Mouse (Mus musculus): ENCODE results near the gene Tfap2a. TPM values are rescaled to one million over a fixed set of nuclear protein-coding genes. Genes with fewer than 3 reads are reported as not detected.

Gene Tfap2a
- polyA plus RNA-seq, 1 experiment from 2014 or later = 13.4 TPM

GRCm38 (mm10) chr13:40741841-40742550 lies 3.8 kb upstream of the Tfap2a start:
- Histone ChIP-seq H3K9me3 (replicated peaks) (no peaks in the 10 kb centered on the region), H3K4me1 (peaks cover 29% of the 10 kb centered on the region), H3K4me2 (replicated peaks) (no peak overlapping the region), H3K27ac (replicated peaks) (no peak overlapping the region), H3K9ac (no peak overlapping the region), H3K4me3 (replicated peaks) (no peak overlapping the region), H3K27me3 (peaks cover 79% of the 10 kb centered on the region), H3K36me3 (no peaks in the 10 kb centered on the region)
- 9% methylated on average over 25 of the region's 25 CpGs for WGBS
- no peak for ATAC-seq (ENCODE audit: insufficient number of reproducible peaks, low FRiP score, low TSS enrichment, low read depth)

GRCm38 (mm10) chr13:40741436-40741835 lies 3.3 kb upstream of the Tfap2a start:
- no peaks in the 10 kb centered on the region for H3K36me3 ChIP-seq
- ATAC-seq (ENCODE audit: insufficient number of reproducible peaks, low FRiP score, low TSS enrichment, low read depth) = no peak
- 3% methylated on average over 7 of the region's 7 CpGs for WGBS
- H3K27me3 ChIP-seq = peaks cover 85% of the 10 kb centered on the region
- H3K9ac ChIP-seq = no peak overlapping the region
- H3K4me2 ChIP-seq (replicated peaks) = 0 out of 2 replicates have a peak overlapping the region, but pooled peaks have one; percentile 3
- no peak overlapping the region for H3K27ac ChIP-seq (replicated peaks)
- no peaks in the 10 kb centered on the region for H3K9me3 ChIP-seq (replicated peaks)
- peaks cover 29% of the 10 kb centered on the region for H3K4me1 ChIP-seq
- H3K4me3 ChIP-seq (replicated peaks) = peak overlapping the region; percentile 5; the same call in 1 of the 2 replicates

- peak; percentile 29; the same call in 1 of the 2 replicates for ATAC-seq (ENCODE audit: insufficient number of reproducible peaks, low FRiP score, low TSS enrichment, low read depth)
Measured at GRCm38 (mm10) chr13:40740727-40741360, 2.7 kb upstream of the Tfap2a start.

GRCm38 (mm10) chr13:40739901-40740300 lies 1.7 kb upstream of the Tfap2a start:
- Histone ChIP-seq H3K4me3 (replicated peaks) (peak overlapping the region; percentile 8; the same call in 1 of the 2 replicates), H3K27me3 (peaks cover 92% of the 10 kb centered on the region), H3K4me1 (peaks cover 35% of the 10 kb centered on the region), H3K4me2 (replicated peaks) (0 out of 2 replicates have a peak overlapping the region, but pooled peaks have one; percentile 6), H3K9me3 (replicated peaks) (no peaks in the 10 kb centered on the region), H3K9ac (no peak overlapping the region), H3K36me3 (no peaks in the 10 kb centered on the region), H3K27ac (replicated peaks) (peak overlapping the region; percentile 36; the same call in 1 of the 2 replicates)
- ATAC-seq (ENCODE audit: insufficient number of reproducible peaks, low FRiP score, low TSS enrichment, low read depth) = no peak
- 7% methylated on average over 10 of the region's 10 CpGs for WGBS

More at GRCm38 (mm10) chr13:40740727-40741360, 2.7 kb upstream of the Tfap2a start:
- Histone ChIP-seq H3K9ac (no peak overlapping the region), H3K4me2 (replicated peaks) (0 out of 2 replicates have a peak overlapping the region, but pooled peaks have one; percentile 3), H3K4me3 (replicated peaks) (peak overlapping the region; percentile 5; the same call in 1 of the 2 replicates), H3K4me1 (peaks cover 32% of the 10 kb centered on the region), H3K27ac (replicated peaks) (no peak overlapping the region), H3K9me3 (replicated peaks) (no peaks in the 10 kb centered on the region), H3K36me3 (no peaks in the 10 kb centered on the region), H3K27me3 (peaks cover 91% of the 10 kb centered on the region)
- WGBS = 4% methylated on average over 19 of the region's 19 CpGs

- Histone ChIP-seq H3K27me3 (peaks cover 92% of the 10 kb centered on the region), H3K4me1 (peaks cover 35% of the 10 kb centered on the region), H3K9ac (no peak overlapping the region), H3K4me2 (replicated peaks) (peak overlapping the region; percentile 45), H3K27ac (replicated peaks) (peak overlapping the region; percentile 56; the same call in 1 of the 2 replicates), H3K9me3 (replicated peaks) (no peaks in the 10 kb centered on the region), H3K4me3 (replicated peaks) (peak overlapping the region; percentile 40), H3K36me3 (no peaks in the 10 kb centered on the region)
- 2% methylated on average over 17 of the region's 17 CpGs for WGBS
- no peak for ATAC-seq (ENCODE audit: insufficient number of reproducible peaks, low FRiP score, low TSS enrichment, low read depth)
Measured at GRCm38 (mm10) chr13:40739121-40739650, 1.0 kb upstream of the Tfap2a start.

- no peaks in the 10 kb centered on the region for H3K9me3 ChIP-seq (replicated peaks)
- ATAC-seq (ENCODE audit: insufficient number of reproducible peaks, low FRiP score, low TSS enrichment, low read depth) = no peak
- H3K4me2 ChIP-seq (replicated peaks) = peak overlapping the region; percentile 45
- peak overlapping the region; percentile 18; the same call in 1 of the 2 replicates for H3K9ac ChIP-seq
- H3K36me3 ChIP-seq = no peaks in the 10 kb centered on the region
- peaks cover 89% of the 10 kb centered on the region for H3K27me3 ChIP-seq
- peaks cover 44% of the 10 kb centered on the region for H3K4me1 ChIP-seq
- peak overlapping the region; percentile 40 for H3K4me3 ChIP-seq (replicated peaks)
- H3K27ac ChIP-seq (replicated peaks) = peak overlapping the region; percentile 78
- WGBS = 3% methylated on average over 22 of the region's 22 CpGs
Measured at GRCm38 (mm10) chr13:40737761-40738160, 415 bp downstream of the Tfap2a start.

GRCm38 (mm10) chr13:40737099-40737498 lies 1.1 kb downstream of the Tfap2a start:
- Histone ChIP-seq H3K27ac (replicated peaks) (peak overlapping the region; percentile 78), H3K4me3 (replicated peaks) (peak overlapping the region; percentile 40), H3K4me2 (replicated peaks) (peak overlapping the region; percentile 45), H3K36me3 (no peaks in the 10 kb centered on the region), H3K9ac (no peak overlapping the region), H3K4me1 (peaks cover 46% of the 10 kb centered on the region), H3K9me3 (replicated peaks) (no peaks in the 10 kb centered on the region), H3K27me3 (peaks cover 86% of the 10 kb centered on the region)
- 26% methylated on average over 15 of the region's 15 CpGs for WGBS
- ATAC-seq (ENCODE audit: insufficient number of reproducible peaks, low FRiP score, low TSS enrichment, low read depth) = no peak

GRCm38 (mm10) chr13:40736107-40736780 lies 1.9 kb downstream of the Tfap2a start:
- no peaks in the 10 kb centered on the region for H3K36me3 ChIP-seq
- ATAC-seq (ENCODE audit: insufficient number of reproducible peaks, low FRiP score, low TSS enrichment, low read depth) = no peak
- no peaks in the 10 kb centered on the region for H3K9me3 ChIP-seq (replicated peaks)
- H3K4me2 ChIP-seq (replicated peaks) = peak overlapping the region; percentile 64
- H3K27ac ChIP-seq (replicated peaks) = peak overlapping the region; percentile 24; the same call in 1 of the 2 replicates
- peaks cover 45% of the 10 kb centered on the region for H3K4me1 ChIP-seq
- 32% methylated on average over 19 of the region's 19 CpGs for WGBS
- H3K4me3 ChIP-seq (replicated peaks) = peak overlapping the region; percentile 30
- no peak overlapping the region for H3K9ac ChIP-seq
- H3K27me3 ChIP-seq = peaks cover 86% of the 10 kb centered on the region

- Histone ChIP-seq H3K4me1 (peaks cover 40% of the 10 kb centered on the region), H3K9ac (no peak overlapping the region), H3K4me3 (replicated peaks) (peak overlapping the region; percentile 30), H3K4me2 (replicated peaks) (peak overlapping the region; percentile 64), H3K9me3 (replicated peaks) (no peaks in the 10 kb centered on the region), H3K27ac (replicated peaks) (peak overlapping the region; percentile 24; the same call in 1 of the 2 replicates), H3K36me3 (no peaks in the 10 kb centered on the region), H3K27me3 (peaks cover 81% of the 10 kb centered on the region)
- WGBS = 26% methylated on average over 17 of the region's 17 CpGs
- ATAC-seq (ENCODE audit: insufficient number of reproducible peaks, low FRiP score, low TSS enrichment, low read depth) = no peak
Measured at GRCm38 (mm10) chr13:40735416-40736106, 2.6 kb downstream of the Tfap2a start.

GRCm38 (mm10) chr13:40734316-40734965 lies 3.7 kb downstream of the Tfap2a start:
- peak overlapping the region; percentile 60 for H3K4me3 ChIP-seq (replicated peaks)
- peak overlapping the region; percentile 64 for H3K4me2 ChIP-seq (replicated peaks)
- H3K9me3 ChIP-seq (replicated peaks) = no peaks in the 10 kb centered on the region
- 2% methylated on average over 33 of the region's 33 CpGs for WGBS
- no peak for ATAC-seq (ENCODE audit: insufficient number of reproducible peaks, low FRiP score, low TSS enrichment, low read depth)
- H3K36me3 ChIP-seq = no peaks in the 10 kb centered on the region
- peak overlapping the region; percentile 39 for H3K27ac ChIP-seq (replicated peaks)
- H3K9ac ChIP-seq = no peak overlapping the region; the same call in 1 of the 2 replicates
- peaks cover 76% of the 10 kb centered on the region for H3K27me3 ChIP-seq
- H3K4me1 ChIP-seq = peaks cover 44% of the 10 kb centered on the region

Data from embryonic facial prominence, embryonic 15.5 days (tissue).